Mouse (Mus musculus): ENCODE data around the gene 9430097D07Rik. TPM values are rescaled to one million over a fixed set of nuclear protein-coding genes. Genes with fewer than 3 reads are reported as not detected.

Gene 9430097D07Rik
- polyA plus RNA-seq, 1 experiment from 2014 or later = 0.29 TPM

DNA sequence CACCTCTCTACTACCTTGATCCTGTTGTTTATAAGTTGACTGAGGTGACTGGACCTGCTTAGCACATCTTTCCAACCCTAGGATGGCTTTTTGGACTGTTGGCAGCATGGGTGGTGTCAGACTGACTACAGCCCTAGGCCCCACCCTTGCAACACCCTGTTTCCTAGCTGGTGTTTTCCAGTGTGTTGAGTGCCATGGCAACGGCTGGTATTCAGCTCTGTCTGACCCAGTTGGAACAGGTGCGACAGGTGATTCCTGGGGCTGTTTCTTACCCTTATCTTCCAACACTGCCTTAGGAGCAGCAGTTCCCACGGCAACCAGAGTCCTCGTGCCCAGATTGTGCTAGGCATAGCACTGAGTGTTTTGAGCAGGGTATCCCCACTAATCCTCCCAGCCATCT lies 37.0 kb downstream of the 9430097D07Rik start:
- 72% methylated on average over 4 of the region's 4 CpGs for WGBS

DNA sequence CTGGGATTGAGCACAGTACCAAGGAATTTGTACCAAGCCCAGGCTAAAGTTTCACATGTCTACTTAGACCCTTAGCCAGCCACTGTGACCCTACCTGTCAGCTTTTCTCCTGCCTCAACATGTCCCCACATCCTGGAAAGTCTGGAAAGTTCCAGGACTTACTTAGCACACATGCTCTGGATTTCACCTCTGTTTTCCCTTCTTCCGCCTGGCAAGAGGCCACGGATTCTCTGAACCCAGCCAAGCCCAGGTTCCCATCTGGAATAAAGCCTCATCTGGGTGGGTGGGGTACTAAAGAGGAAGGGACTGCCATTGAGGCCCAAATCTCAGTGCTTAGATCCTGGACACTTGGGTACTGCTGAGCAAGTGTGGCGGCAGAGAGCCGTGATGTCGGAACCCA lies 37.5 kb downstream of the 9430097D07Rik start:
- peak overlapping the region; percentile 79 for H3K4me3 ChIP-seq
- no peaks in the 10 kb centered on the region for H3K27me3 ChIP-seq
- no peak overlapping the region for H3K27ac ChIP-seq
- peaks cover 54% of the 10 kb centered on the region for H3K4me1 ChIP-seq
- 74% methylated on average over 5 of the region's 5 CpGs for WGBS
- ATAC-seq (ENCODE audit: insufficient number of reproducible peaks, insufficient read depth, low FRiP score, low TSS enrichment) = no peak
- H3K9me3 ChIP-seq = no peaks in the 10 kb centered on the region
- H3K36me3 ChIP-seq = no peaks in the 10 kb centered on the region
- peak overlapping the region; percentile 90 for H3K4me2 ChIP-seq (replicated peaks)
- peak overlapping the region; percentile 81; the same call in 1 of the 2 replicates for H3K9ac ChIP-seq

More for the DNA sequence above, 37.0 kb downstream of the 9430097D07Rik start:
- ATAC-seq (ENCODE audit: insufficient number of reproducible peaks, insufficient read depth, low FRiP score, low TSS enrichment) = no peak
- H3K4me3 ChIP-seq = peak overlapping the region; percentile 79; the same call in 1 of the 2 replicates
- H3K36me3 ChIP-seq = no peaks in the 10 kb centered on the region
- H3K4me2 ChIP-seq (replicated peaks) = peak overlapping the region; percentile 90
- no peaks in the 10 kb centered on the region for H3K27me3 ChIP-seq
- H3K9me3 ChIP-seq = no peaks in the 10 kb centered on the region
- peaks cover 52% of the 10 kb centered on the region for H3K4me1 ChIP-seq
- no peak overlapping the region for H3K9ac ChIP-seq
- no peak overlapping the region for H3K27ac ChIP-seq

DNA sequence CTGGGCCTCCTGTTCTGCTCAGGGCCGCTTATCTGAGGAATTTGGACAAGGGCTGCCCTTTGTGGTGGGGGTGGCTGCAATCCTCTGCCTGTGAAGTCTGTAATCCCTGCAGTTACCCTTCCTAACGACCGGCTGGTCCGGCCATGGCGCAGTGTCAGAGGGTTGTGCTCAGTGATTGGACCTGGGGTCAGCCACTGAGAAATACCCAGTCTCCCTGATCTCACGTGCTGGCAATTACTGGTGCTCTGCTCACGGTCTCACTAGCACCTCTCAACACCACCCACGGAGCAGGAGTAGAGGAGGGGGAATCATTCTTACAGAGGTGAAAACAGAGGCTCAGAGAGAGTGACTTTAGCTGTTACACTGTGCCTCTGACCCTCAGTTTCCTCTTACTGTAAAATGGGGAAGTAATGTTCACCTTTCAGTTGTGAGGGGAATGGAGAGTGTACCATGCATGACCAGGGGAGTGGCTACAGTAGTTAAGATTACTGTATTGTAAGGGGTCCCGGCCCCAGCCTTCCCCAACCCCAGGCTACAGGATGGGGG lies 38.1 kb downstream of the 9430097D07Rik start:
- Histone ChIP-seq H3K27me3 (no peaks in the 10 kb centered on the region), H3K4me3 (peak overlapping the region; percentile 79), H3K4me2 (replicated peaks) (peak overlapping the region; percentile 90), H3K9me3 (no peaks in the 10 kb centered on the region), H3K27ac (peak overlapping the region; percentile 69), H3K36me3 (no peaks in the 10 kb centered on the region), H3K9ac (peak overlapping the region; percentile 81), H3K4me1 (peaks cover 54% of the 10 kb centered on the region)
- ATAC-seq (ENCODE audit: insufficient number of reproducible peaks, insufficient read depth, low FRiP score, low TSS enrichment) = no peak
- 7% methylated on average over 9 of the region's 9 CpGs for WGBS

- no peaks in the 10 kb centered on the region for H3K36me3 ChIP-seq
- peaks cover 54% of the 10 kb centered on the region for H3K4me1 ChIP-seq
- no peaks in the 10 kb centered on the region for H3K9me3 ChIP-seq
- no peaks in the 10 kb centered on the region for H3K27me3 ChIP-seq
- peak overlapping the region; percentile 81 for H3K9ac ChIP-seq
- ATAC-seq (ENCODE audit: insufficient number of reproducible peaks, insufficient read depth, low FRiP score, low TSS enrichment) = no peak
- peak overlapping the region; percentile 79 for H3K4me3 ChIP-seq
- peak overlapping the region; percentile 69 for H3K27ac ChIP-seq
- peak overlapping the region; percentile 90 for H3K4me2 ChIP-seq (replicated peaks)
- WGBS = 2% methylated on average over 11 of the region's 11 CpGs
Measured at GRCm38 (mm10) chr2:32536634-32537359, 38.7 kb downstream of the 9430097D07Rik start.

GRCm38 (mm10) chr2:32536086-32536633 lies 39.3 kb downstream of the 9430097D07Rik start:
- no peak for ATAC-seq (ENCODE audit: insufficient number of reproducible peaks, insufficient read depth, low FRiP score, low TSS enrichment)
- Histone ChIP-seq H3K4me3 (peak overlapping the region; percentile 79), H3K27ac (peak overlapping the region; percentile 69), H3K27me3 (no peaks in the 10 kb centered on the region), H3K4me1 (peaks cover 54% of the 10 kb centered on the region), H3K36me3 (no peaks in the 10 kb centered on the region), H3K4me2 (replicated peaks) (peak overlapping the region; percentile 90), H3K9me3 (no peaks in the 10 kb centered on the region), H3K9ac (peak overlapping the region; percentile 81)
- 1% methylated on average over 14 of the region's 14 CpGs for WGBS

- Histone ChIP-seq H3K4me1 (peaks cover 54% of the 10 kb centered on the region), H3K27me3 (no peaks in the 10 kb centered on the region), H3K4me2 (replicated peaks) (peak overlapping the region; percentile 90), H3K4me3 (peak overlapping the region; percentile 79), H3K27ac (peak overlapping the region; percentile 95), H3K9ac (peak overlapping the region; percentile 81), H3K9me3 (no peaks in the 10 kb centered on the region), H3K36me3 (no peaks in the 10 kb centered on the region)
- WGBS = under 1% methylated on average over 55 of the region's 56 CpGs
- 0 out of 2 replicates have a peak, but pooled peaks have one; percentile 10 for ATAC-seq (ENCODE audit: insufficient number of reproducible peaks, insufficient read depth, low FRiP score, low TSS enrichment)
Measured at GRCm38 (mm10) chr2:32535501-32535991, 39.9 kb downstream of the 9430097D07Rik start.

DNA sequence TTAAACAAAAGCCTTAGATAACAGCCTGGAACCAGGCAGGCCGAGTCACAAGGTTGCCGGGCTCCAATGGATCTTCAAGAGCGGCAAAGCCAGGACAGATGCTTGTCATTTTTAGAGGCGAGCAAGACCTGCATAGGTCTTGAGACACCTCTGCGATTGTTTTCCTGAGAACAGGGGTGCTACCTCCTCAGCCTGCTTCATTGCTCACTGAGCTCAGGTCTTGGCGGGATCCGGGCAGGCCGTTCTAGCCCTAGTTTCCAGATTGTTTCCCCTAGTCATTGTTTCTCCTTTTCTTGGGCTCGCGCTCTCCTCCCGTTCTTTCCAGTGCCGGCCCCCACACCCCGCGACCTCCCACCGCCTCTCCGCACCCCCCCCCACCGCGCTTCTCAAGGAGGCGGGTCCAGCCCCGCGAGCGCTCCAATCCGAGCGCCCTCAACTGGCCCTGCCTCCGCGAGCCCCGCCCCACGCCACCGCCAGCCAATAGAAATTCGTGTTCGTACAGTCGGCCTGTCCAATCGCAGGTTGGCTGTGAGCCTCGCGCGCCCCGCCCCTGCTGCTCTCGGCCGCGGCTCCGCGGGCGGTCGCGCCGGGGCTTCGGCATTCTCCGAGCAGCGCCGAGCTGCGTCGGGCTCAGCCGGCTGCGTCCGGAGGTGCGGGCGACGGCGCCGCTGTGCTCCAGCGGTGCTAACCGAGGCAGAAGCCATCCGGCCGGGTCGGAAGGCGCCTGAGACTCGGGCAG lies 40.6 kb downstream of the 9430097D07Rik start, which contains the start of gene Fam102a:
Fam102a (plus strand) TSS at position 600 of the 739 bp plus-strand sequence.
- peak; percentile 86 for ATAC-seq (ENCODE audit: insufficient number of reproducible peaks, insufficient read depth, low FRiP score, low TSS enrichment)
- peak within 1 kb of the TSS; percentile 90 for H3K4me2 ChIP-seq (replicated peaks)
- peak within 1 kb of the TSS; percentile 98 for H3K27ac ChIP-seq
- peaks cover 51% of the 10 kb centered on the region for H3K4me1 ChIP-seq
- WGBS = under 1% methylated on average over 67 of the region's 67 CpGs
- no peaks in the 10 kb centered on the region for H3K9me3 ChIP-seq
- H3K36me3 ChIP-seq = no peaks in the 10 kb centered on the region
- peak within 1 kb of the TSS; percentile 79 for H3K4me3 ChIP-seq
- peak within 1 kb of the TSS; percentile 81 for H3K9ac ChIP-seq
- no peaks in the 10 kb centered on the region for H3K27me3 ChIP-seq

DNA sequence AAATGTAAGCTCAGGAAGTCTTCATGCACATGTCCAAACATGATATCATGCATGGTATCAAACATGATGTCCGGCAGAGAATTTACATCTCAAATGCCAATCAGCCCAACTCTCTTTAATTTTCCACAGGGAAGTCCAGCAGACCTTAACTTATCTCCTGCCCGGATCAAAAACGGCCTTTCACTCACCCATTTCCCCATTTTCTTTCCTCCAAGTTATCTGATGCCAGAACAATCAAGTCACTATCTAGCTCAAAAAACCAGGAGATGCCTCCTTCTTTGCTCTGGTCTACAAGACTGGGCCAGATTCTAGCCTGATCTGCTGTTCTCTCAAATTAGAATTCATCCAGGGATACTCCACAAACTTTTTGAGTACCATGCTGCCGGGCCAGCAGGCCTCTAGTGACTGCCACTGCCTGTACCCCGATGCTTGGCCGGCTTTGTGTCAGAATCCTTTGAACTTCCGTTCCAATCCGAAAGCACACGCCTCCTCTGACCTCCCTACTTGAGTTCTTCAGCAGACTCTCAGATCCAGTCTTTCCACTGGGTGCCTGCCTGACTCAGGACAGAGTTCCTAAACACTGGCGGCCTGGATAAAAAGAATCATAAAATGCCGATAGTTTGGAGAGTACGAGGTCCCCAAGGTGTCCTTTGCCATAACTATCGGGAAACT lies 41.3 kb downstream of the 9430097D07Rik start:
- WGBS = 6% methylated on average over 13 of the region's 13 CpGs
- Histone ChIP-seq H3K36me3 (no peaks in the 10 kb centered on the region), H3K4me1 (peaks cover 44% of the 10 kb centered on the region), H3K9ac (peak overlapping the region; percentile 58), H3K4me3 (peak overlapping the region; percentile 79), H3K27ac (peak overlapping the region; percentile 98), H3K4me2 (replicated peaks) (peak overlapping the region; percentile 90), H3K27me3 (no peaks in the 10 kb centered on the region), H3K9me3 (no peaks in the 10 kb centered on the region)
- ATAC-seq (ENCODE audit: insufficient number of reproducible peaks, insufficient read depth, low FRiP score, low TSS enrichment) = no peak

GRCm38 (mm10) chr2:32533163-32533562 lies 42.3 kb downstream of the 9430097D07Rik start:
- H3K36me3 ChIP-seq = no peaks in the 10 kb centered on the region
- H3K9me3 ChIP-seq = no peaks in the 10 kb centered on the region
- no peak overlapping the region for H3K4me2 ChIP-seq (replicated peaks)
- no peak for ATAC-seq (ENCODE audit: insufficient number of reproducible peaks, insufficient read depth, low FRiP score, low TSS enrichment)
- no peak overlapping the region for H3K4me3 ChIP-seq
- H3K9ac ChIP-seq = no peak overlapping the region
- H3K27ac ChIP-seq = no peak overlapping the region
- H3K27me3 ChIP-seq = no peaks in the 10 kb centered on the region
- 84% methylated on average over 2 of the region's 2 CpGs for WGBS
- H3K4me1 ChIP-seq = peaks cover 34% of the 10 kb centered on the region

DNA sequence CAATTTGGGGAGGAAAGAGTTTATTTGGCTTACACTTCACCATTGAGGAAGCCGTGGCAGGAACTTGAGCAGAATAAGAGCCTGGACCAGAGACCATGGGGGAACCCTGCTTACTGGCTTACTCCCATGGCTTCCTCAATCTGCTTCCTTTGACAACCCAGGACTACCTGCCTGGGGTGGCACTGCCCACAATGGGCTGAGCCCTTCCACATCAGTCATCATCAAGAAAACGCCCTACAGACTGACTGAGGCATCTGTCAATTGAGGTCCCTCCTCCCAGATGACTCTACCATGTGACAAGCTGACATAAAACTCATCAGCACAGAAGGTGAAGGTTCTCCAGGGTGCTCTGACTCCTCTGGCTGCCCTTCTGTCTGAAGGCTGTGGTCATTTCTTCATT lies 45.0 kb downstream of the 9430097D07Rik start:
- Histone ChIP-seq H3K36me3 (no peaks in the 10 kb centered on the region), H3K4me2 (replicated peaks) (no peak overlapping the region), H3K4me3 (no peak overlapping the region), H3K27me3 (no peaks in the 10 kb centered on the region), H3K9ac (no peak overlapping the region), H3K4me1 (peaks cover 13% of the 10 kb centered on the region), H3K9me3 (no peaks in the 10 kb centered on the region), H3K27ac (no peak overlapping the region)
- no peak for ATAC-seq (ENCODE audit: insufficient number of reproducible peaks, insufficient read depth, low FRiP score, low TSS enrichment)
- WGBS = 79% methylated on average over 2 of the region's 2 CpGs

DNA sequence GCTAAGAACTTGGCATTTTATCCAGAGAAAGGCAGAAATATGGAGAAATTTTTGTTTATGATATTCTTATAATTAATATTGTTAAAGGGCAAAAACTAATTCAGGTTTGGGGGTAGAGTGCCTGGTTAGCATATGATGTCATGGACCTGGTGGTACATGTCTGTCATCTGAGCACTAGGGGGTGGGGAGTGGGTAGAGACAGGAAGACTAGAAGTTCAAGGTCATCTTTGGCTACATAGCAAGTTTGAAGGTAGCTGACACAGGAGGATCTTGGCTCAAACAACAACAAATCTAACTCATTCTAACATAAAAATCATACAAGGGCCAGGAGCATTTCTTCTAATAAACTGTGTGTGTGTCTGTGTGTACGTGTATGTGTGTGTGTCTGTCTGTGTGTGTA lies 47.2 kb downstream of the 9430097D07Rik start:
- 76% methylated on average over 1 of the region's 1 CpGs for WGBS
- H3K27ac ChIP-seq = no peak overlapping the region
- no peaks in the 10 kb centered on the region for H3K36me3 ChIP-seq
- H3K4me2 ChIP-seq (replicated peaks) = no peak overlapping the region
- no peaks in the 10 kb centered on the region for H3K27me3 ChIP-seq
- H3K9me3 ChIP-seq = no peaks in the 10 kb centered on the region
- H3K4me1 ChIP-seq = peaks cover under 1% of the 10 kb centered on the region
- H3K4me3 ChIP-seq = no peak overlapping the region
- H3K9ac ChIP-seq = no peak overlapping the region
- ATAC-seq (ENCODE audit: insufficient number of reproducible peaks, insufficient read depth, low FRiP score, low TSS enrichment) = no peak
